Mouse (Mus musculus) left cerebral cortex, postnatal 36 days (tissue): ENCODE measurements around the gene Trak1. TPM values are rescaled to one million over a fixed set of nuclear protein-coding genes. Genes with fewer than 3 reads are reported as not detected.

Experiments
- DNase-seq, 2 experiments: peaks; one replicate each; pipeline ENCODE4 v3.0.0; 2021 to 2022; ENCODE audit warnings: low spot score in 2 of 2, mixed read lengths in 1 of 2
- intact Hi-C: fragments of 180-260 bp; cut with DNase I; formaldehyde crosslinking; loops from one replicate; pipeline ENCODE4 v1.15.1; 2025
- total RNA-seq, 2 experiments: library from RNA; stranded (reverse); gene quantifications; 2 replicates each; pipeline ENCODE4 v1.2.3; 2021

Gene Trak1
- total RNA-seq, 2 experiments from 2014 or later: 229 to 269 TPM

- peak in 1 of 2 experiments; percentile 68 for DNase-seq
- intact Hi-C loops: loop anchor here (5.0 kb wide), 1 partner anchor 68 kb away; no protein-coding TSS in a partner anchor
Observed at GRCm38 (mm10) chr9:121384620-121385019, 87.3 kb downstream of the Trak1 start.

- peak; percentile 90 to 91 for DNase-seq
- intact Hi-C loops: loop anchor here (5.0 kb wide), 1 partner anchor 67 kb away; no protein-coding TSS in a partner anchor
Observed at GRCm38 (mm10) chr9:121385091-121385748, 87.9 kb downstream of the Trak1 start.

- intact Hi-C loops: loop anchor here (2.0 to 5.0 kb wide), 2 partner anchors 66 to 219 kb away; no protein-coding TSS in a partner anchor
- no peak for DNase-seq
Observed at GRCm38 (mm10) chr9:121385749-121386350, 88.5 kb downstream of the Trak1 start.

GRCm38 (mm10) chr9:121387539-121388272 is 90.4 kb downstream of the Trak1 start:
- intact Hi-C loops: loop anchor here (2.0 to 5.0 kb wide), 2 partner anchors 65 to 217 kb away; no protein-coding TSS in a partner anchor
- peak; percentile 85 to 89 for DNase-seq

GRCm38 (mm10) chr9:121388273-121388931 is 91.1 kb downstream of the Trak1 start:
- no peak for DNase-seq

GRCm38 (mm10) chr9:121389258-121389657 is 92.0 kb downstream of the Trak1 start:
- intact Hi-C loops: loop anchor here (5.0 kb wide), 1 partner anchor 63 kb away; no protein-coding TSS in a partner anchor
- peak in 1 of 2 experiments; percentile 49 for DNase-seq

More at GRCm38 (mm10) chr9:121388273-121388931, 91.1 kb downstream of the Trak1 start:
- intact Hi-C loops: loop anchor here (5.0 kb wide), 1 partner anchor 64 kb away; no protein-coding TSS in a partner anchor

GRCm38 (mm10) chr9:121391898-121392297 is 94.6 kb downstream of the Trak1 start:
- intact Hi-C loops: no loop called here
- no peak for DNase-seq

GRCm38 (mm10) chr9:121392427-121392826 is 95.1 kb downstream of the Trak1 start:
- intact Hi-C loops: no loop called here

GRCm38 (mm10) chr9:121393104-121393503 is 95.8 kb downstream of the Trak1 start:
- DNase-seq: no peak
- intact Hi-C loops: no loop called here

More at GRCm38 (mm10) chr9:121392427-121392826, 95.1 kb downstream of the Trak1 start:
- DNase-seq: peak; percentile 68 to 83

GRCm38 (mm10) chr9:121394882-121395281 is 97.6 kb downstream of the Trak1 start:
- no peak for DNase-seq
- intact Hi-C loops: no loop called here

GRCm38 (mm10) chr9:121395812-121396211 is 98.5 kb downstream of the Trak1 start:
- intact Hi-C loops: no loop called here
- DNase-seq: no peak

GRCm38 (mm10) chr9:121398100-121398760 is 100.9 kb downstream of the Trak1 start:
- intact Hi-C loops: no loop called here
- DNase-seq: no peak

- peak in 1 of 2 experiments; percentile 74 for DNase-seq
- intact Hi-C loops: no loop called here
Observed at GRCm38 (mm10) chr9:121398761-121399160, 101.5 kb downstream of the Trak1 start.

- intact Hi-C loops: no loop called here
- peak in 1 of 2 experiments; percentile 58 for DNase-seq
Observed at GRCm38 (mm10) chr9:121400608-121401007, 103.3 kb downstream of the Trak1 start.

GRCm38 (mm10) chr9:121403157-121403671 is 105.9 kb downstream of the Trak1 start:
- DNase-seq: peak; percentile 84 to 86
- intact Hi-C loops: no loop called here

- no peak for DNase-seq
- intact Hi-C loops: no loop called here
Observed at GRCm38 (mm10) chr9:121403699-121404098, 106.4 kb downstream of the Trak1 start.

- intact Hi-C loops: no loop called here
- no peak for DNase-seq
Observed at GRCm38 (mm10) chr9:121405088-121405681, 107.9 kb downstream of the Trak1 start.

- no peak for DNase-seq
- intact Hi-C loops: no loop called here
Observed at GRCm38 (mm10) chr9:121405792-121406191, 108.5 kb downstream of the Trak1 start.
